Mouse (Mus musculus) kidney, embryonic 14.5 days (tissue): ENCODE measurements around the gene Dcdc2c. TPM values are rescaled to one million over a fixed set of nuclear protein-coding genes. Genes with fewer than 3 reads are reported as not detected.

Experiments
- ATAC-seq: fragments of 200-750 bp; cut with Nextera tagmentation; 2 replicates; pipeline ENCODE4 v1.8.0; 2017; ENCODE audit warnings: moderate number of reproducible peaks, mild to moderate bottlenecking, moderate TSS enrichment, moderate library complexity; ENCODE audit not compliant: low FRiP score, low TSS enrichment
- H3K27ac ChIP-seq: fragments of 300-500 bp; sonication (generic); 2 replicates; pipeline ENCODE4 v1.5.1; 2014; ENCODE audit warnings: low read depth, mild to moderate bottlenecking, low read length, moderate library complexity, mixed read lengths
- H3K27me3 ChIP-seq: fragments of 300-500 bp; sonication (generic); 2 replicates; pipeline ENCODE4 v1.6.1; 2014; ENCODE audit warnings: mild to moderate bottlenecking, low read length; ENCODE audit not compliant: control insufficient read depth, insufficient read depth
- H3K36me3 ChIP-seq: fragments of 300-500 bp; sonication (generic); 2 replicates; pipeline ENCODE4 v1.6.1; 2014; ENCODE audit warnings: low read length, mixed read lengths; ENCODE audit not compliant: control insufficient read depth, insufficient read depth
- H3K4me1 ChIP-seq: fragments of 300-500 bp; sonication (generic); 2 replicates; pipeline ENCODE4 v1.6.1; 2014; ENCODE audit warnings: low read length, mixed read lengths; ENCODE audit not compliant: control insufficient read depth, insufficient read depth
- H3K4me2 ChIP-seq: fragments of 300-500 bp; sonication (generic); replicated peaks from 2 replicates; pipeline ENCODE4 v1.6.1; 2014; ENCODE audit warnings: low read depth, mild to moderate bottlenecking, low read length
- H3K4me3 ChIP-seq: fragments of 300-500 bp; sonication (generic); 2 replicates; pipeline ENCODE4 v1.5.1; 2014; ENCODE audit warnings: mild to moderate bottlenecking, low read length
- H3K9ac ChIP-seq: fragments of 300-500 bp; sonication (generic); 2 replicates; pipeline ENCODE4 v1.6.1; 2014; ENCODE audit warnings: low read depth, mild to moderate bottlenecking, low read length, moderate library complexity
- H3K9me3 ChIP-seq: fragments of 300-500 bp; sonication (generic); 2 replicates; pipeline ENCODE4 v1.6.1; 2016; ENCODE audit warnings: low read length; ENCODE audit not compliant: control insufficient read depth
- whole genome bisulfite sequencing: fragments of 180-500 bp; shearing (Covaris S2); extraction: QIAGEN DNeasy Blood & Tissue Kit; methylation state at CpG from one replicate; pipeline ENCODE4 v1.1.7; 2014; 5-methylcytosine and 5-hydroxymethylcytosine counted together
- polyA plus RNA-seq: library from polyadenylated mRNA; unstranded; fragments of >200 nt; fragmentation: Nextera tagmentation; extraction: Ambion mirVana; gene quantifications from 2 replicates; pipeline ENCODE4 v1.2.1, GENCODE M21; 2014

Gene Dcdc2c
- polyA plus RNA-seq, 1 experiment from 2014 or later = 0.23 TPM

DNA sequence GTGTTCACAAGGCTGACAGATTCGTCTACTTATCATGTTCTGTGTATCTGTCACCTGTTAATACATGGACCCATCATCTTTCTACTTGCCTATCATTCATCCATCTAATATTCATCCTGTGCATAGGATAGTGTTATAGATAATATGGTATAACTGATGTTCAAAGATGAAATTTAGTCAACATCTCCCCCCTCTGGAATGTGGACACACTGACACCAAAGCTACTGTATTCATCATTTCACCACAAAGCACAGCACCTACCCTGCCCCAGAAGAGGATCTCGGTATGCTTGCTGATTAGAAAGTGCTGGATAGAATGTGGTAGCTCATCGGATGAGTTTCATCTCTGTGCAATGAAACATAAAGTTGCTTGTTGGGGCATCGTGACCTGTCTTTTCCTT, 135.2 kb downstream of the Dcdc2c start:
- H3K4me2 ChIP-seq = no peak overlapping the region
- H3K4me3 ChIP-seq = no peak overlapping the region
- H3K27ac ChIP-seq = no peak overlapping the region
- no peaks in the 10 kb centered on the region for H3K27me3 ChIP-seq
- no peaks in the 10 kb centered on the region for H3K9me3 ChIP-seq
- ATAC-seq = no peak
- no peaks in the 10 kb centered on the region for H3K36me3 ChIP-seq
- no peaks in the 10 kb centered on the region for H3K4me1 ChIP-seq
- WGBS = 84% methylated on average over 4 of the region's 4 CpGs
- H3K9ac ChIP-seq = no peak overlapping the region

DNA sequence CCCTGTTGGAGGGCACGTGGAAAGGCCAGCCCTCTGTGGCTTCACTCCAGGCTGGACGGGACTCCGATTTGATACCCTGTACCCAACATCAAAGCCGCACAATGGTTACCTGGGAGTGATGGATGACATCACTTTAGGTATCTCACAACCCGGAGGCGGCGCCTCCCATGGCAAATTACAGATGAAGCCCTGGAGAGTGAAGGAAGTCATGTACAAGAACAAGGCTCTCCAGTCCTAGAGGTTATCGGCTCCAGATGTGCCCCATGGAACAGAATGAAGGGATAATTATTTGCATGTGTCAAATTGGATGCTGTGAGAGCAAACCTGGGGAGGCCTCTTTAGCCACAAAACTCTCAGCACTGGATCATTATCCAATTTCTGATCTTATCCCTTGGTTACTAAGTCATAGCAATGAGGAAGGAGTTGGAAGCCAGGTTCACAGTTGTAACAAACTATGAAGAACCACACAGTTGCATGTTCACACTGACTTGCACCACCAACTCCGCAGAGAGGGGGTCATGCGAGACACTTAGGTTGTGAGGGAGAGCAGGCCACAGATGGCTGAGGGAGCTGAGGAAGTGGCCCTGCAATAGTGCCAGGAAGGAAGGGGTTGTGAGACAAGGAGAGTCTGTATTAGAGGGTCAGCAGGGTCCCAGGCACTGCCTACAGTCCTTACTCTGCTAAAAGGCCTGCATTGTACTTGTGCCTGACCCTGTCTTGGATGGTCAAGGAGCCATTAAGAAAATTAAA, 144.4 kb downstream of the Dcdc2c start:
- Histone ChIP-seq H3K9me3 (no peaks in the 10 kb centered on the region; the same call in 1 of the 2 replicates), H3K4me1 (no peaks in the 10 kb centered on the region), H3K27me3 (no peaks in the 10 kb centered on the region), H3K9ac (no peak overlapping the region), H3K4me2 (no peak overlapping the region), H3K27ac (no peak overlapping the region), H3K4me3 (no peak overlapping the region), H3K36me3 (no peaks in the 10 kb centered on the region)
- no peak for ATAC-seq
- 89% methylated on average over 10 of the region's 10 CpGs for WGBS

DNA sequence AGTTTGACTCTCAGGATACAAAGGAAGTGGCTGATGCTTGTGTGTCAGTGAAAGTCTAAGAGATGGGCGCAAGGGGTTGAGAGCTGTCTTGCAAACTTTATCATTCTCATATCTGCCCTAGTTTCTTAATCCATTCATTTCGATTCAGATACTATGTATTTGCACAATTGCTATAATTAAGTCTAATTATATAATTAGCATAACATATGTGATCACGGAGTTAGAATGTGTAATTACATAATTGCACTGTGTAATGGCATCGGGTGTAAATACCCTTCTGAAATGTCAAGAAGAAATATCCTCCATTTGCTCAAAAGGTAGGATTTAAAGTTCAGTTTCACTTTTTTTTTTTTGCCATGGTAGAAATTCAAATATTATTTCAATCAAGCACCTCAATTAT, 149.9 kb downstream of the Dcdc2c start:
- no peak overlapping the region for H3K27ac ChIP-seq
- no peaks in the 10 kb centered on the region for H3K4me1 ChIP-seq
- no peak overlapping the region for H3K4me3 ChIP-seq
- H3K9me3 ChIP-seq = no peaks in the 10 kb centered on the region
- H3K36me3 ChIP-seq = no peaks in the 10 kb centered on the region
- H3K9ac ChIP-seq = no peak overlapping the region
- no peaks in the 10 kb centered on the region for H3K27me3 ChIP-seq
- no peak for ATAC-seq
- no peak overlapping the region for H3K4me2 ChIP-seq
- 91% methylated on average over 4 of the region's 4 CpGs for WGBS

DNA sequence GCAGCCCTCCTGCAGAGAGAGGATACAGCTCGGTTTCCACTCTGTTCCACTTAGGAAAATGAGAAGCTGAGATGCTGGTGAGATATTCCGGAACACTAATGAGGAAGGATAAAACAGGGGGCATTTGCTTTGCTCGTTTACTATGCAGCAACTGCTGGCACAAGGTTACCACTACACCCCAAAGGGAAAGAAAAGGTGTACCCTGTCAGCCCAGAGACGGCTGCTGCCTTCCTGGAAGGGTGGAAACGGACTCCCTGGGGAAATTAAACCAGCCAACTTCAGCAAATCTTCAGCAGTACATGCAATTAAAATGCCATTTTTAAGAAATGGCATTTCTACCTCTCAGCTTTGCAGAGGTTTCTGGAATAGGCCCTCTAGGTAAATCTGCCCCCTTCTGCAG, 150.8 kb downstream of the Dcdc2c start:
- Histone ChIP-seq H3K9me3 (no peaks in the 10 kb centered on the region), H3K4me1 (no peaks in the 10 kb centered on the region), H3K9ac (no peak overlapping the region), H3K27ac (no peak overlapping the region), H3K27me3 (no peaks in the 10 kb centered on the region), H3K4me3 (no peak overlapping the region), H3K36me3 (no peaks in the 10 kb centered on the region), H3K4me2 (no peak overlapping the region)
- no peak for ATAC-seq
- WGBS = 48% methylated on average over 5 of the region's 5 CpGs

DNA sequence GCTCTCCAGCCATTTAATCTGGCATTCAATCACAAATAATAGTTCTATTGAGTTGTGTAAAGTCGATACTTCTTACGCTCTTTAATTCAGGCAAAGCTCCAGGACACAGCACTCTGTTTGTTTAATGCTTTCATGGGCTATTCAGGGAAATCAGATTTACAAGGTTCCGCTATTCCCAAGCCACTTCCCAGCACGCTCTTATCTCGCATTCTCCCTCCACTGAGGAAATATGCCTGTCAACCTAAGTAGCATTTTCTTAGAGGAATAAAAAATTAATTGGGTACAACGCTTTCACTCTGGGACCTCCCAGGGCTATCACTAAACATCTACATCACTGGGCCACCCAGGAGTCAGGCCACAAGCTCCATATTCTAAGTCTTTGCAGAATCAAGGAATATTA, 160.1 kb downstream of the Dcdc2c start:
- Histone ChIP-seq H3K27ac (no peak overlapping the region), H3K9me3 (no peaks in the 10 kb centered on the region; the same call in 1 of the 2 replicates), H3K27me3 (no peaks in the 10 kb centered on the region), H3K4me3 (no peak overlapping the region), H3K36me3 (no peaks in the 10 kb centered on the region), H3K4me2 (no peak overlapping the region), H3K4me1 (no peaks in the 10 kb centered on the region), H3K9ac (no peak overlapping the region)
- ATAC-seq = no peak
- 43% methylated on average over 6 of the region's 6 CpGs for WGBS

Other genes with a start within 250 kb of the Dcdc2c start
- gene Allc, start 30.1 kb upstream of the Dcdc2c start, polyA plus RNA-seq = 0.14 TPM in 1 of 2 replicates, not detected in the other
- 1.9 and 2.6 TPM in 2 replicates for gene Colec11, start 71.0 kb upstream of the Dcdc2c start, polyA plus RNA-seq
- gene Rps7, start 83.6 kb upstream of the Dcdc2c start, polyA plus RNA-seq = 959 and 1,233 TPM in 2 replicates
- gene Rnaseh1, start 97.2 kb upstream of the Dcdc2c start, polyA plus RNA-seq = 27.5 and 31.6 TPM in 2 replicates
- 87.4 and 89.1 TPM in 2 replicates for gene Adi1, start 122.8 kb upstream of the Dcdc2c start, polyA plus RNA-seq
- 27.4 and 43.9 TPM in 2 replicates for gene Trappc12, start 198.1 kb upstream of the Dcdc2c start, polyA plus RNA-seq
- 33.4 and 36.1 TPM in 2 replicates for gene Eipr1, start 199.4 kb upstream of the Dcdc2c start, polyA plus RNA-seq